Mouse (Mus musculus): ENCODE data around the gene Ramp1. TPM values are rescaled to one million over a fixed set of nuclear protein-coding genes. Genes with fewer than 3 reads are reported as not detected.

Gene Ramp1
- total RNA-seq, 1 experiment: 0.40 TPM

GRCm38 (mm10) chr1:91211591-91212008 is 32.0 kb downstream of the Ramp1 start:
- Histone ChIP-seq H3K4me3 (ENCODE audit: insufficient read depth in 1 of 2, low read depth in 1 of 2, low read length in 2 of 2, poor library complexity in 1 of 2, severe bottlenecking in 1 of 2) (no peak overlapping the region), H3K9ac (ENCODE audit: insufficient read depth, low read depth, low read length, poor library complexity, severe bottlenecking) (no peak overlapping the region), H3K36me3 (ENCODE audit: control insufficient read depth, insufficient read depth, low read length, poor library complexity, severe bottlenecking) (no peaks in the 10 kb centered on the region), H3K9me3 (ENCODE audit: control insufficient read depth, insufficient read depth, low read depth, low read length) (no peaks in the 10 kb centered on the region), H3K4me1 (ENCODE audit: control insufficient read depth in 2 of 2, insufficient read depth in 2 of 2, low read length in 2 of 2, poor library complexity in 1 of 2) (no peaks in the 10 kb centered on the region), H3K27ac (ENCODE audit: insufficient read depth, low read depth, low read length, poor library complexity, severe bottlenecking) (no peak overlapping the region)
- no peak for DNase-seq (ENCODE audit: low read depth, low spot score)
- in situ Hi-C loops (cut with MboI; ENCODE audit: low sequenced_read_pairs in 2 of 2, unreplicated experiment in 2 of 2): no loop called here
- TF ChIP-seq HCFC1 (IDR thresholded peaks at IDR 0.05; ENCODE audit: borderline replicate concordance, insufficient read depth, low read length): no peak

GRCm38 (mm10) chr1:91215264-91215663 is 35.6 kb downstream of the Ramp1 start:
- Histone ChIP-seq H3K4me3 (ENCODE audit: insufficient read depth in 1 of 2, low read depth in 1 of 2, low read length in 2 of 2, poor library complexity in 1 of 2, severe bottlenecking in 1 of 2) (no peak overlapping the region), H3K27ac (ENCODE audit: insufficient read depth, low read depth, low read length, poor library complexity, severe bottlenecking) (no peak overlapping the region), H3K4me1 (ENCODE audit: control insufficient read depth in 2 of 2, insufficient read depth in 2 of 2, low read length in 2 of 2, poor library complexity in 1 of 2) (no peaks in the 10 kb centered on the region), H3K9ac (ENCODE audit: insufficient read depth, low read depth, low read length, poor library complexity, severe bottlenecking) (no peak overlapping the region), H3K36me3 (ENCODE audit: control insufficient read depth, insufficient read depth, low read length, poor library complexity, severe bottlenecking) (no peaks in the 10 kb centered on the region), H3K9me3 (ENCODE audit: control insufficient read depth, insufficient read depth, low read depth, low read length) (no peaks in the 10 kb centered on the region)
- in situ Hi-C loops (cut with MboI; ENCODE audit: low sequenced_read_pairs in 2 of 2, unreplicated experiment in 2 of 2): no loop called here
- no peak for DNase-seq (ENCODE audit: low read depth, low spot score)
- TF ChIP-seq CHD2 (IDR thresholded peaks at IDR 0.05; ENCODE audit: low read depth, low read length): no peak
- no peak for TF ChIP-seq MAFK (IDR thresholded peaks at IDR 0.05; ENCODE audit: insufficient read depth, low read depth, low read length)
- TF ChIP-seq ZC3H11A (IDR thresholded peaks at IDR 0.05; ENCODE audit: borderline replicate concordance, low read depth, low read length): no peak
- TF ChIP-seq ZNF384 (IDR thresholded peaks at IDR 0.05; ENCODE audit: low read depth, low read length): no peak
- no peak for TF ChIP-seq HCFC1 (IDR thresholded peaks at IDR 0.05; ENCODE audit: borderline replicate concordance, insufficient read depth, low read length)

- H3K4me1 ChIP-seq (ENCODE audit: control insufficient read depth in 2 of 2, insufficient read depth in 2 of 2, low read length in 2 of 2, poor library complexity in 1 of 2): no peaks in the 10 kb centered on the region
- no peak for DNase-seq (ENCODE audit: low read depth, low spot score)
- H3K4me3 ChIP-seq (ENCODE audit: insufficient read depth in 1 of 2, low read depth in 1 of 2, low read length in 2 of 2, poor library complexity in 1 of 2, severe bottlenecking in 1 of 2): no peak overlapping the region
- no peak overlapping the region for H3K9ac ChIP-seq (ENCODE audit: insufficient read depth, low read depth, low read length, poor library complexity, severe bottlenecking)
- H3K9me3 ChIP-seq (ENCODE audit: control insufficient read depth, insufficient read depth, low read depth, low read length): no peaks in the 10 kb centered on the region
- no peaks in the 10 kb centered on the region for H3K36me3 ChIP-seq (ENCODE audit: control insufficient read depth, insufficient read depth, low read length, poor library complexity, severe bottlenecking)
- no peak overlapping the region for H3K27ac ChIP-seq (ENCODE audit: insufficient read depth, low read depth, low read length, poor library complexity, severe bottlenecking)
- TF ChIP-seq HCFC1 (IDR thresholded peaks at IDR 0.05; ENCODE audit: borderline replicate concordance, insufficient read depth, low read length) (no peak), ZC3H11A (IDR thresholded peaks at IDR 0.05; ENCODE audit: borderline replicate concordance, low read depth, low read length) (no peak), ZNF384 (IDR thresholded peaks at IDR 0.05; ENCODE audit: low read depth, low read length) (no peak), MAFK (IDR thresholded peaks at IDR 0.05; ENCODE audit: insufficient read depth, low read depth, low read length) (no peak), CHD2 (IDR thresholded peaks at IDR 0.05; ENCODE audit: low read depth, low read length) (no peak)
- in situ Hi-C loops (cut with MboI; ENCODE audit: low sequenced_read_pairs in 2 of 2, unreplicated experiment in 2 of 2): no loop called here
Measured at GRCm38 (mm10) chr1:91215981-91216380, 36.4 kb downstream of the Ramp1 start.

- Histone ChIP-seq H3K27ac (ENCODE audit: insufficient read depth, low read depth, low read length, poor library complexity, severe bottlenecking) (no peak overlapping the region), H3K9me3 (ENCODE audit: control insufficient read depth, insufficient read depth, low read depth, low read length) (no peaks in the 10 kb centered on the region), H3K4me3 (ENCODE audit: insufficient read depth in 1 of 2, low read depth in 1 of 2, low read length in 2 of 2, poor library complexity in 1 of 2, severe bottlenecking in 1 of 2) (no peak overlapping the region), H3K4me1 (ENCODE audit: control insufficient read depth in 2 of 2, insufficient read depth in 2 of 2, low read length in 2 of 2, poor library complexity in 1 of 2) (no peaks in the 10 kb centered on the region), H3K9ac (ENCODE audit: insufficient read depth, low read depth, low read length, poor library complexity, severe bottlenecking) (no peak overlapping the region), H3K36me3 (ENCODE audit: control insufficient read depth, insufficient read depth, low read length, poor library complexity, severe bottlenecking) (no peaks in the 10 kb centered on the region)
- TF ChIP-seq HCFC1 (IDR thresholded peaks at IDR 0.05; ENCODE audit: borderline replicate concordance, insufficient read depth, low read length) (no peak), CHD2 (IDR thresholded peaks at IDR 0.05; ENCODE audit: low read depth, low read length) (no peak), MAFK (IDR thresholded peaks at IDR 0.05; ENCODE audit: insufficient read depth, low read depth, low read length) (no peak), ZNF384 (IDR thresholded peaks at IDR 0.05; ENCODE audit: low read depth, low read length) (no peak), ZC3H11A (IDR thresholded peaks at IDR 0.05; ENCODE audit: borderline replicate concordance, low read depth, low read length) (no peak)
- no peak for DNase-seq (ENCODE audit: low read depth, low spot score)
- in situ Hi-C loops (cut with MboI; ENCODE audit: low sequenced_read_pairs in 2 of 2, unreplicated experiment in 2 of 2): no loop called here
Measured at GRCm38 (mm10) chr1:91216504-91217267, 37.1 kb downstream of the Ramp1 start.

Data from ES-E14 (cell line).